ENCODE assay signal across 21 mouse cellular contexts in the genomic region with DNA sequence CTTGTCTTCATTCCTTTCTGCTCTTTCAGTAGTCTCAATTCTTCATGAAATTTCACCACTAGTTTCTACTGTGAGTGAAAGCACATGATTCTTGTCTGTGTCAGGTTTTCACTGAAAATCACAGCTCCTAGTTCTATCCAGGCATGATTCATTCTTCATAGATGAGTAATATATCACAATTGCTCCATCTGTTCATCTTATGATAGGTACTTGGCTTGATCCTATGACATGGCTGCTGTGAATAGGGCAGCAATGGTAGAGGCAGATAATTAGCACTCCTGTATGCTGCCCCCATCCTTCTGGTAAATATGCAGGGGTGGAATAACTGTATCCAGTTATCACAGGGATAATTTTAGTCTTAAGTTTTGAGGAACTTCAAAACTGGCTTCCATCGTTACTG.
DNase-seq lines count a peak whose midpoint lies in the region; ATAC-seq lines count a peak whose summit lies in the region.
"Had no signal": no experiment of that assay in that cellular context is flagged by ENCODE, and none has a peak within 500 bp of the region (broad histone marks: within the 10 kb centered on the region; RNA-seq: fewer than 3 reads in every experiment).

No protein-coding gene starts in this region.

- 88% methylated on average over 1 of the region's 1 CpGs for WGBS in forebrain, embryonic 15.5 days

- no peaks in the 10 kb centered on the region for H3K9me3 ChIP-seq in forebrain, embryonic 15.5 days
- H3K9me3 ChIP-seq: embryonic facial prominence, embryonic 10.5 days; embryonic facial prominence, embryonic 12.5 days; forebrain, embryonic 13.5 days; G1E had no signal

- no peaks in the 10 kb centered on the region for H3K36me3 ChIP-seq in forebrain, embryonic 15.5 days
- H3K36me3 ChIP-seq: embryonic facial prominence, embryonic 10.5 days; embryonic facial prominence, embryonic 12.5 days; G1E had no signal

- H3K4me3 ChIP-seq in forebrain, embryonic 15.5 days: no peak overlapping the region
- H3K4me3 ChIP-seq: embryonic facial prominence, embryonic 10.5 days; embryonic facial prominence, embryonic 12.5 days; forebrain, embryonic 13.5 days had no signal

- no peak for ATAC-seq in forebrain, embryonic 15.5 days (replicated peaks)
- ATAC-seq: CD4-positive, CD25-positive, alpha-beta regulatory T cell, adult 4 months; forebrain, embryonic 13.5 days; forebrain, embryonic 16.5 days had no signal

- peak; percentile 4 for DNase-seq in 3T3-L1 (ENCODE audit: low read depth, low spot score)
- peak; percentile 29 for DNase-seq in Muller cell, postnatal 12 days (ENCODE audit: inconsistent ontology term)
- peak; percentile 24 for DNase-seq in telencephalon, adult 2 months (ENCODE audit: low read depth, low spot score)
- DNase-seq in left cerebral cortex, adult 8-10 months (ENCODE audit: low spot score in 2 of 2): no peak
- DNase-seq: adrenal gland, adult 2 months; adrenal gland, postnatal 10 days; adrenal gland, postnatal 25 days; B cell, adult 2 months; cerebellum, adult 11-12 months; cerebellum, adult 2 months; cerebellum, adult 9-10 months; cerebellum, postnatal 10 days; cerebellum, postnatal 25 days had no signal

- no peak overlapping the region for H3K4me2 ChIP-seq in forebrain, embryonic 15.5 days (replicated peaks)
- H3K4me2 ChIP-seq: embryonic facial prominence, embryonic 12.5 days; forebrain, embryonic 13.5 days had no signal

- H3K4me1 ChIP-seq in forebrain, embryonic 15.5 days: no peaks in the 10 kb centered on the region
- H3K4me1 ChIP-seq: embryonic facial prominence, embryonic 10.5 days; embryonic facial prominence, embryonic 12.5 days; forebrain, embryonic 13.5 days had no signal

- H3K9ac ChIP-seq in forebrain, embryonic 15.5 days (replicated peaks): no peak overlapping the region
- H3K9ac ChIP-seq: embryonic facial prominence, embryonic 12.5 days; forebrain, embryonic 13.5 days had no signal

- no peak overlapping the region for H3K27ac ChIP-seq in forebrain, embryonic 15.5 days (replicated peaks)
- H3K27ac ChIP-seq: embryonic facial prominence, embryonic 10.5 days; embryonic facial prominence, embryonic 12.5 days; forebrain, embryonic 13.5 days had no signal

- H3K27me3 ChIP-seq in forebrain, embryonic 15.5 days: no peaks in the 10 kb centered on the region
- H3K27me3 ChIP-seq: CH12.LX; embryonic facial prominence, embryonic 12.5 days; forebrain, embryonic 13.5 days had no signal

Comparison
In these comparisons a context has a peak if more than half of its experiments do, and no peak if none do; other contexts are left out.
1. DNase-seq: peak in 3T3-L1 (single experiment), Muller cell, postnatal 12 days (single experiment) and telencephalon, adult 2 months (single experiment); none in left cerebral cortex, adult 8-10 months (0 of 2).